Mouse (Mus musculus): ENCODE data around the gene Aip. TPM values are rescaled to one million over a fixed set of nuclear protein-coding genes. Genes with fewer than 3 reads are reported as not detected.

Aip gene
- polyA plus RNA-seq, 1 experiment from 2014 or later: 94.5 TPM

DNA sequence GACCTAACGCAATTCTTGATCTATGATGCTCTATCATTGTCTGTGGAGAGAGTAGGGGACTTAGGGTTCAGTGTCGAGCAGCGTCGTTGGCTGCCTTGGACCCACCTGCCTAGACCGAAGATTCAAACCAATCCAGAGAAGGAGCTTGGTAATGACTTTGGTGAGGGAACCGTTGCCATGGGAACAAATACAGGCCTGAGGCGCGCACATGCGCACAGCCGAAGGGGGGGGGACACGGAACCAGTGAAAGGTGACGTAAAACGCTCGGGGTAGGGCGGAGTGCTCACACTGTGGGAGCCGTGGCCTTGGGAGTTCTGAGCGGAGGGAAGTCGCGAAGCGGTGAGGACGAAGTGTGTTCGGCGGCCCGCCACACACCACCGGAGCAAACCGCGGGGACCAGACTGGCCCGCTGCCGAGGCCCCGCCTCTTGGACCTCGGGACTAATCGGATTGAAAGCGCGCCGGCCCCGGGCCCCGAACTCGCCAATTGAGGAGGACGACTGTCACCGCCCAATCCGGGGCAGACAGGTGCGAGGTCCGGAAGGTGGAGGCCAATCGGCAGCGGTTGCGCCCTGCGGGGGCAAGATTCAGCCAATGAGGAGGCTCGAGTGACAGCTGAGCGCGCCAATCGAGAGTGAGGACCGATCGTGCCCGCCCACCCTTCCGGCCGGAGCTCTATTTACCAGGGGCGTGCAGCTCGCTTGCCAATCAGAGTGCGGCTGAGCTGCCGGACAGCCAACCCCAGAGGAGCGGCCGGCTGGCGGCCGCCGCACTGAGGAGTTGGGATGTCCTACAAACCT, 28.8 kb downstream of the Aip start, which contains the start of gene Cdk2ap2:
TSS of gene Cdk2ap2 (plus strand) at position 541 of the 799 bp plus-strand sequence.
- peak; percentile 94 for ATAC-seq (ENCODE audit: insufficient read depth)
- WGBS: under 1% methylated on average over 64 of the region's 65 CpGs
- peak; percentile 99 for DNase-seq
- Histone ChIP-seq H3K9ac (peak within 1 kb of the TSS; percentile 57), H3K27ac (ENCODE audit: low read depth) (peak within 1 kb of the TSS; percentile 88), H3K9me3 (ENCODE audit: low read depth, low read length) (no peaks in the 10 kb centered on the region), H3K36me3 (ENCODE audit: insufficient read depth) (no peaks in the 10 kb centered on the region), H3K4me2 (peak within 1 kb of the TSS; percentile 79), H3K4me1 (ENCODE audit: insufficient read depth) (peaks cover 13% of the 10 kb centered on the region; the same call in 1 of the 2 replicates), H3K27me3 (ENCODE audit: insufficient read depth, low read length) (peaks cover 26% of the 10 kb centered on the region), H3K4me3 (ENCODE audit: low read depth, low read length) (peak within 1 kb of the TSS; percentile 63)
- no peak for TF ChIP-seq CTCF (IDR thresholded peaks at IDR 0.05; ENCODE audit: low read depth)

DNA sequence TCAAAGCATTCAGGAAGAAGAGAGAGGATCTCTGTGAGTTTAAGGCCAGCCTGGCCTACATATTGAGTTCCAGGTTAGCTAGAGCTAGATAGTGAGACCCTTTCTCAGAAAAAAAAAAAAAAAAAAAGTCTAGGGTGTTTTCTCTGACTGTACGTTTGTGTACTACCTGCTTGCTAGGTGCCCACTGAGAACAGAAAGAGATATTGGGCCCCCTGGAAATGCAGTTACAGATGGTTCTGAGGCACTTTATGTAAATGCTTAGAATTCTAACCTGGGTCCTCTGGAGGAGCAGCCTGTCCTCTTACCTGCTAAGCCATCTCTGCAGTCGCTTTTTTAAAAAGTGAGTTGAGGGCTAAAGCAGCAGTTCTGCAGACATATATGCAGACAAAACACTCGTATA, 29.9 kb downstream of the Aip start:
- DNase-seq: no peak
- Histone ChIP-seq H3K9ac (no peak overlapping the region), H3K4me3 (ENCODE audit: low read depth, low read length) (peak overlapping the region; percentile 63; the same call in 1 of the 2 replicates), H3K27ac (ENCODE audit: low read depth) (no peak overlapping the region), H3K4me2 (peak overlapping the region; percentile 79), H3K9me3 (ENCODE audit: low read depth, low read length) (no peaks in the 10 kb centered on the region), H3K27me3 (ENCODE audit: insufficient read depth, low read length) (peaks cover 16% of the 10 kb centered on the region), H3K36me3 (ENCODE audit: insufficient read depth) (no peaks in the 10 kb centered on the region), H3K4me1 (ENCODE audit: insufficient read depth) (peaks cover 12% of the 10 kb centered on the region; the same call in 1 of the 2 replicates)
- no peak for ATAC-seq (ENCODE audit: insufficient read depth)
- WGBS: 60% methylated on average over 3 of the region's 3 CpGs
- TF ChIP-seq CTCF (IDR thresholded peaks at IDR 0.05; ENCODE audit: low read depth): no peak

DNA sequence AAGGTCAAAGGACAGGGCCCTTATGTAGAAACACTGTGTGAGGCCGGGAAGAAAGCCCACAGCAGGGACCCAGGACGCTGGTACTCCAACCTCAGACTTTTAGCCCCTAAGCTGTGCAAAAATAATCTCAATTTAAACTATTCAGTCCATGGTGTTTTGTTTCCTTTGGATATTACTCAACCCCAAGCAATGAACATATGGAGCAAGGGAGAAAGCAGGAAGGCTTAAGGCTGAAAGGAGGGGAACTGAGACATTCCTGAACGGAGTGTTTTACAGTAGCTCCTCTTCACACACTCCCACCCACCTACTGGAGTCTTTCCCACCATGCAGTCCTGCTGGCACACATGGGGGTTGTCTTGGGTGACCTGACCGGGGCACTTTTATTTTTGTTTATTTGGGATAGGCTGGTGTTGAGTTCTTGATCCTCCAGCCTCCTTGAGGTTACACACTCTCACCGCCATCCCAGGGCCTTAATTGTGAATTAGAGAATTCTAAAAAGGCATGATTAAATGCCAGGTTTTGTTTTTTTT, 30.8 kb downstream of the Aip start:
- peaks cover 6% of the 10 kb centered on the region; the same call in 1 of the 2 replicates for H3K4me1 ChIP-seq (ENCODE audit: insufficient read depth)
- no peak overlapping the region for H3K27ac ChIP-seq (ENCODE audit: low read depth)
- H3K9me3 ChIP-seq (ENCODE audit: low read depth, low read length): no peaks in the 10 kb centered on the region
- no peak for TF ChIP-seq CTCF (IDR thresholded peaks at IDR 0.05; ENCODE audit: low read depth)
- H3K4me3 ChIP-seq (ENCODE audit: low read depth, low read length): no peak overlapping the region
- no peak overlapping the region for H3K9ac ChIP-seq
- H3K27me3 ChIP-seq (ENCODE audit: insufficient read depth, low read length): peaks cover 6% of the 10 kb centered on the region; the same call in 1 of the 2 replicates
- 61% methylated on average over 5 of the region's 5 CpGs for WGBS
- DNase-seq (no peak), ATAC-seq (ENCODE audit: insufficient read depth) (no peak)
- no peak overlapping the region for H3K4me2 ChIP-seq
- no peaks in the 10 kb centered on the region for H3K36me3 ChIP-seq (ENCODE audit: insufficient read depth)

DNA sequence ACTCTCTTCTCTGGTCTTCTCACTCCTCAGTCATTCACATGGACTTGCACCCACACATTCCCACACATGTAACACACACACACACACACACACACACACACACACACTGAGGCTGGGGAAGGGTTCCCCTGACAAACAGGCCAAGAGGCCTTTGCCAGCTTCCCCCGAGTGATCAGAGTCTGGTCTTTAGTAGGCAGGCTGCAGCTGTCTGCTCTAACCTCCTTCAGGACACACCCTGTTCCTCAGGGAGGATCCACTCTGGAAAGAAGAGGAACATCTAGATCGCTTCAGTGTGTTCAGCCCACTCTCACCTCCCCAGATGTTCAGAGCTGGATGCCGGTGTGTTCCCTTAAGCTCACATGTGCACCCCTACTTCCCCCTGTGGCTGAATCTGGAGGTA, 31.3 kb downstream of the Aip start:
- no peak for ATAC-seq (ENCODE audit: insufficient read depth)
- Histone ChIP-seq H3K9me3 (ENCODE audit: low read depth, low read length) (no peaks in the 10 kb centered on the region), H3K27me3 (ENCODE audit: insufficient read depth, low read length) (peaks cover 1% of the 10 kb centered on the region; the same call in 1 of the 2 replicates), H3K27ac (ENCODE audit: low read depth) (no peak overlapping the region), H3K4me1 (ENCODE audit: insufficient read depth) (peaks cover 2% of the 10 kb centered on the region; the same call in 1 of the 2 replicates), H3K9ac (no peak overlapping the region), H3K36me3 (ENCODE audit: insufficient read depth) (no peaks in the 10 kb centered on the region), H3K4me2 (no peak overlapping the region), H3K4me3 (ENCODE audit: low read depth, low read length) (no peak overlapping the region)
- no peak for TF ChIP-seq CTCF (IDR thresholded peaks at IDR 0.05; ENCODE audit: low read depth)
- 73% methylated on average over 3 of the region's 3 CpGs for WGBS
- DNase-seq: no peak

DNA sequence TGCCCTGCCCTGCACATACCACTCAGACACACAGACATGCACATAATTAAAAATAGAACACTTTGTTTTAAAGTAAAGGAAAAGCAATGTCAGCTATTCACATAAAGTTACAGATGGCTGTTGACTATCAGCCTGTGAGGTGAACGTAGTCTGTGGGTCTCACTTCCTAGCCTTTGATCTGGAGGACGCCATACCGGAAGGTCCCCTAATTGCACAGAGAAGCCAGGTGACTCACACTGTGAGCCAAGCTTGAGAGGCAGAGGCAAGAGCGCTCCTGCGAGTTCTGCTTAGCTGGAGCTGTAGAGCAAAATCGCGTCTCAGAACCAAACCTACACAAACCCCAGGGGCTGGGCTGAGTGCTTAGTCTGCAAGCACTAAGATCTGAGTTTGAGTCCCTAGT, 31.9 kb downstream of the Aip start:
- H3K36me3 ChIP-seq (ENCODE audit: insufficient read depth): no peaks in the 10 kb centered on the region
- H3K27me3 ChIP-seq (ENCODE audit: insufficient read depth, low read length): no peaks in the 10 kb centered on the region
- no peaks in the 10 kb centered on the region for H3K4me1 ChIP-seq (ENCODE audit: insufficient read depth)
- H3K9ac ChIP-seq: no peak overlapping the region
- DNase-seq (no peak), ATAC-seq (ENCODE audit: insufficient read depth) (no peak)
- TF ChIP-seq CTCF (IDR thresholded peaks at IDR 0.05; ENCODE audit: low read depth): no peak
- no peak overlapping the region for H3K27ac ChIP-seq (ENCODE audit: low read depth)
- H3K4me3 ChIP-seq (ENCODE audit: low read depth, low read length): no peak overlapping the region
- no peaks in the 10 kb centered on the region for H3K9me3 ChIP-seq (ENCODE audit: low read depth, low read length)
- WGBS: 58% methylated on average over 7 of the region's 7 CpGs
- no peak overlapping the region for H3K4me2 ChIP-seq

DNA sequence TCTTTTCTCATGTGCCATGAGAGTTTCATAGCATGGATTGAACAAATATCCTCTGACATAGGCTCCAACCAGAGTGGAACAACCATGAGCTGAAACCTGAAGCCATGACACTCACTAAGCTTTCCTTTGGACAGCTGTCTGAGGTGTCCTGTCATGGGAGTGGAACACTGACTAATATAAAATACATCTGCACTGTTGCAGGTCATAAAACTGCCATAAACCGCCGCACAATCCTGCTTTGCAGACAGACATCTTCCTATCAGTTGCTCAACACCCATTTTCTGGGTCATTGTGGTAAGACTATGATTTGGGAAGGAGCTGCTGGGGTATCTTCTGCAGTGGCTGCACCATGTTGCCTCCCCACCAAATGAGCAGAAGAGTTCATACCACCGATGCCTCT, 32.9 kb downstream of the Aip start:
- ATAC-seq (ENCODE audit: insufficient read depth): no peak
- WGBS: 65% methylated on average over 3 of the region's 3 CpGs
- H3K4me1 ChIP-seq (ENCODE audit: insufficient read depth): no peaks in the 10 kb centered on the region

DNA sequence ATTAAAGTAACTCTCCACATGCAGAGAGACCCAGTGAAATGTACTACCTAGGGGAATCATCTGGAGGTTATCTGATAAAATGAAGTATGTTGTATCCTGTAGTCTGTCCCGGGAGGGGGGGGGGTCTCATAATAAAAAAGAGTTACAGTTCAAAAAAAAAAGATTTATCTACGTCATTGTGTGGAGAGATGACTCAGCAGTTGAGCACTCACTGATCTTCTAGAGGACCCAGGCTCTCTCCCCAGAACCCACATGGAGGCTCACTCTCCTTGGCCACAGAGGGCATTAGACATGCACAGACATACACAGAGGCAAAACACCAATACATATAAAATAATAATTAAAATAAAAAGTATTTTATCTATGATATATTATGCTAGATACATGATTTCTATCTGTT, 34.3 kb downstream of the Aip start:
- no peaks in the 10 kb centered on the region for H3K9me3 ChIP-seq (ENCODE audit: low read depth, low read length)
- H3K4me1 ChIP-seq (ENCODE audit: insufficient read depth): no peaks in the 10 kb centered on the region
- no peak overlapping the region for H3K4me3 ChIP-seq (ENCODE audit: low read depth, low read length)
- DNase-seq: no peak
- ATAC-seq (ENCODE audit: insufficient read depth): no peak
- H3K36me3 ChIP-seq (ENCODE audit: insufficient read depth): no peaks in the 10 kb centered on the region
- TF ChIP-seq CTCF (IDR thresholded peaks at IDR 0.05; ENCODE audit: low read depth): no peak
- no peak overlapping the region for H3K27ac ChIP-seq (ENCODE audit: low read depth)
- no peaks in the 10 kb centered on the region for H3K27me3 ChIP-seq (ENCODE audit: insufficient read depth, low read length)
- H3K9ac ChIP-seq: no peak overlapping the region
- WGBS: 46% methylated on average over 2 of the region's 2 CpGs
- no peak overlapping the region for H3K4me2 ChIP-seq

More for the DNA sequence above, 32.9 kb downstream of the Aip start:
- Histone ChIP-seq H3K4me2 (no peak overlapping the region), H3K27ac (ENCODE audit: low read depth) (no peak overlapping the region), H3K9me3 (ENCODE audit: low read depth, low read length) (no peaks in the 10 kb centered on the region), H3K4me3 (ENCODE audit: low read depth, low read length) (no peak overlapping the region), H3K27me3 (ENCODE audit: insufficient read depth, low read length) (no peaks in the 10 kb centered on the region), H3K36me3 (ENCODE audit: insufficient read depth) (no peaks in the 10 kb centered on the region), H3K9ac (no peak overlapping the region)
- no peak for TF ChIP-seq CTCF (IDR thresholded peaks at IDR 0.05; ENCODE audit: low read depth)
- no peak for DNase-seq

All from lung, embryonic 14.5 days (tissue).